Mouse (Mus musculus) embryonic fibroblast, embryonic 13.5 days (primary cell): ENCODE data around the gene Ssh3.

Experiments
- CTCF ChIP-seq: IDR thresholded peaks from 2 replicates; pipeline ENCODE4 v1.5.1; 2011; ENCODE audit warnings: mild to moderate bottlenecking, control low read depth, low read length, moderate library complexity, borderline replicate concordance; ENCODE audit not compliant: insufficient read depth
- POLR2A ChIP-seq: IDR thresholded peaks from 2 replicates; pipeline ENCODE4 v1.6.1; 2011; ENCODE audit warnings: low read depth, mild to moderate bottlenecking, control low read depth, low read length, moderate library complexity

DNA sequence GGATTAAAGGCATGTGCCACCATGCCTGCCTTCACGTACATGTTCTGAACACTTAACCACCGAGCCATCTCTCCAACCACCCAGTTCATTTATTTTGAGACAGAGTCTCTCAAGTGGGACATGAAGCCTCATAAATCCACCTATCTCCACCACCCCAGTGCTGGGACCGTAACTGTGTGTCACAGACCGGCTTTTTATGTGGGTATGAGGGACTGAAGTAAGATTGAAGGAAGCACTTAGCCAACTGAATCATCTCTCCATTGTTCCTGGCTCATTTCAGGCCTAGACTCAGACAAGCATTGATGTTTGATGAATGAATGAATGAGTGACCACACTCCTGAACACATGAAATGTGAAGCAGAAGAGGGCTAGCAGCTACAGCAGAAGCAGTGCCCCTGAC, 40.3 kb upstream of the Ssh3 start:
- no peak for TF ChIP-seq CTCF
- TF ChIP-seq POLR2A: no peak
